Mouse (Mus musculus) frontal cortex, postnatal 36 days (tissue): ENCODE data around the gene Klhl1.
"Not testable (repeated sequence)": the region's sequence is repeated elsewhere in the genome, so short reads cannot be mapped to it uniquely, and the experiment has no call there.

Experiments used
- DNase-seq, 2 experiments: peaks; one replicate each; pipeline ENCODE4 v3.0.0; 2022; ENCODE audit warnings: low spot score in 2 of 2

The Klhl1 gene

GRCm38 (mm10) chr14:96518954-96519682 lies at the start of gene Klhl1:
Gene Klhl1 (minus strand): TSS chr14:96519102.
- DNase-seq, result peak; percentile 45 to 58

GRCm38 (mm10) chr14:96553668-96554067 lies 34.8 kb upstream of the Klhl1 start:
- peak in 1 of 2 experiments; percentile 33 for DNase-seq

- peak; percentile 30 for DNase-seq
Observed at GRCm38 (mm10) chr14:96518151-96518953, 550 bp downstream of the Klhl1 start.

- DNase-seq, result no peak
Observed at GRCm38 (mm10) chr14:96517727-96518126, 1.2 kb downstream of the Klhl1 start.

GRCm38 (mm10) chr14:96499936-96500335 lies 19.0 kb downstream of the Klhl1 start:
- no peak for DNase-seq

GRCm38 (mm10) chr14:96471812-96472211 lies 47.1 kb downstream of the Klhl1 start:
- no peak for DNase-seq

GRCm38 (mm10) chr14:96471336-96471735 lies 47.6 kb downstream of the Klhl1 start:
- no peak for DNase-seq

GRCm38 (mm10) chr14:96461756-96462155 lies 57.1 kb downstream of the Klhl1 start:
- DNase-seq, result no peak

GRCm38 (mm10) chr14:96392032-96392737 lies 126.7 kb downstream of the Klhl1 start:
- DNase-seq, result no peak

- no peak for DNase-seq
Observed at GRCm38 (mm10) chr14:96362727-96363126, 156.2 kb downstream of the Klhl1 start.

GRCm38 (mm10) chr14:96348220-96348619 lies 170.7 kb downstream of the Klhl1 start:
- no peak for DNase-seq

- DNase-seq, result no peak
Observed at GRCm38 (mm10) chr14:96331069-96331468, 187.8 kb downstream of the Klhl1 start.

GRCm38 (mm10) chr14:96217805-96218441 lies 301.0 kb downstream of the Klhl1 start:
- DNase-seq, result no peak

GRCm38 (mm10) chr14:96194795-96195194 lies 324.1 kb downstream of the Klhl1 start:
- DNase-seq, result not testable (repeated sequence)

GRCm38 (mm10) chr14:96174546-96174945 lies 344.4 kb downstream of the Klhl1 start:
- DNase-seq, result no peak

- DNase-seq, result peak; percentile 18 to 33
Observed at GRCm38 (mm10) chr14:96143137-96143536, 375.8 kb downstream of the Klhl1 start.

- DNase-seq, result peak in 1 of 2 experiments; percentile 15
Observed at GRCm38 (mm10) chr14:96140246-96140645, 378.7 kb downstream of the Klhl1 start.

- no peak for DNase-seq
Observed at GRCm38 (mm10) chr14:96107396-96107795, 411.5 kb downstream of the Klhl1 start.

- DNase-seq, result no peak
Observed at GRCm38 (mm10) chr14:96081681-96082207, 437.2 kb downstream of the Klhl1 start.

- peak in 1 of 2 experiments; percentile 29 for DNase-seq
Observed at GRCm38 (mm10) chr14:96065884-96066283, 453.0 kb downstream of the Klhl1 start.
